Mouse (Mus musculus) kidney, postnatal 36 days (tissue): ENCODE results near the gene 1810062G17Rik.

ENCODE experiments used
- DNase-seq, 2 experiments: peaks; one replicate each; pipeline ENCODE4 v3.0.0; 2021 to 2022; ENCODE audit warnings: mixed read lengths in 2 of 2

The 1810062G17Rik gene

GRCm38 (mm10) chr3:36511491-36511890 is 35.8 kb downstream of the 1810062G17Rik start:
- DNase-seq, result no peak

- no peak for DNase-seq
These were observed 40.5 kb downstream of the 1810062G17Rik start for GRCm38 (mm10) chr3:36516196-36516595.

GRCm38 (mm10) chr3:36521073-36522060 is 45.6 kb downstream of the 1810062G17Rik start, which contains the start of gene Gm11549:
Gene Gm11549 (minus strand): TSS chr3:36521813.
- peak in 1 of 2 experiments; percentile 19 for DNase-seq

GRCm38 (mm10) chr3:36522137-36522536 is 46.4 kb downstream of the 1810062G17Rik start:
- no peak for DNase-seq

GRCm38 (mm10) chr3:36524466-36524865 is 48.7 kb downstream of the 1810062G17Rik start:
- DNase-seq, result no peak

- no peak for DNase-seq
These were observed 54.6 kb downstream of the 1810062G17Rik start for GRCm38 (mm10) chr3:36530345-36530744.

GRCm38 (mm10) chr3:36530781-36531180 is 55.0 kb downstream of the 1810062G17Rik start:
- no peak for DNase-seq

- no peak for DNase-seq
These were observed 55.5 kb downstream of the 1810062G17Rik start for GRCm38 (mm10) chr3:36531242-36531641.
